Comparison of ENCODE assay signal across 13 mouse cellular contexts in genomic region chr1:167387310-167387709, GRCm38 (mm10). TPM values are rescaled to one million over a fixed set of nuclear protein-coding genes. Genes with fewer than 3 reads are reported as not detected.
DNase-seq lines count a peak whose midpoint lies in the region; ATAC-seq lines count a peak whose summit lies in the region.
"Had no signal": no experiment of that assay in that cellular context is flagged by ENCODE, and none has a peak within 500 bp of the region (broad histone marks: within the 10 kb centered on the region; RNA-seq: fewer than 3 reads in every experiment).

No protein-coding gene starts in this region.

- no peaks in the 10 kb centered on the region for H3K27me3 ChIP-seq in stomach, embryonic 15.5 days (replicated peaks)

- H3K36me3 ChIP-seq in stomach, embryonic 15.5 days, result no peaks in the 10 kb centered on the region
- H3K36me3 ChIP-seq: embryonic facial prominence, embryonic 12.5 days; limb, embryonic 12.5 days had no signal

- no peaks in the 10 kb centered on the region for H3K9me3 ChIP-seq in stomach, embryonic 15.5 days
- H3K9me3 ChIP-seq: embryonic facial prominence, embryonic 12.5 days; limb, embryonic 12.5 days had no signal

- H3K4me3 ChIP-seq in stomach, embryonic 15.5 days (replicated peaks), result no peak overlapping the region
- H3K4me3 ChIP-seq: embryonic facial prominence, embryonic 12.5 days; limb, embryonic 12.5 days had no signal

- WGBS in stomach, embryonic 15.5 days, result 56% methylated on average over 2 of the region's 2 CpGs

- intact Hi-C loops in heart, postnatal 14 days (cut with DNase I), result no loop called here

- H3K9ac ChIP-seq in stomach, embryonic 15.5 days, result no peak overlapping the region
- H3K9ac ChIP-seq: embryonic facial prominence, embryonic 12.5 days; limb, embryonic 12.5 days had no signal

- ATAC-seq in stomach, embryonic 15.5 days (ENCODE audit: insufficient read depth, low FRiP score, low read depth), result no peak
- ATAC-seq: CD4-positive, CD25-positive, alpha-beta regulatory T cell, adult 4 months had no signal

- peak; percentile 84 for DNase-seq in heart, adult 11 months
- DNase-seq in heart, postnatal 14 days, result no peak
- DNase-seq in lung, postnatal 25 days (ENCODE audit: low spot score), result peak; percentile 63
- no peak for DNase-seq in lung, postnatal 14 days
- DNase-seq in gonadal fat pad, adult 2 months (ENCODE audit: low read depth), result peak; percentile 99
- no peak for DNase-seq in embryo, embryonic 11 days
- no peak for DNase-seq in cerebellum, adult 18-20 months
- DNase-seq: cerebellum, adult 11-12 months; heart, postnatal 4 days had no signal

- peak overlapping the region; percentile 63; the same call in 1 of the 2 replicates for H3K27ac ChIP-seq in stomach, embryonic 15.5 days
- H3K27ac ChIP-seq: embryonic facial prominence, embryonic 12.5 days; limb, embryonic 12.5 days had no signal

- H3K4me2 ChIP-seq in stomach, embryonic 15.5 days, result no peak overlapping the region
- H3K4me2 ChIP-seq: embryonic facial prominence, embryonic 12.5 days; limb, embryonic 12.5 days had no signal

- peaks cover 20% of the 10 kb centered on the region for H3K4me1 ChIP-seq in stomach, embryonic 15.5 days
- H3K4me1 ChIP-seq: embryonic facial prominence, embryonic 12.5 days; limb, embryonic 12.5 days had no signal

RNA-seq across cellular contexts. Expression of gene Mgst3, which starts 6.3 kb away (rescaled TPM):
- total RNA-seq in heart, postnatal 14 days (2021), result 100 to 1,000 TPM; 217 to 220 TPM
- 252 and 380 TPM in 2 replicates for polyA plus RNA-seq in gonadal fat pad, adult 2 months (2012; rRNA removed)
- 184 and 224 TPM in 2 replicates for polyA plus RNA-seq in stomach, embryonic 15.5 days (2015; fragmentation: Nextera tagmentation; extraction: Ambion mirVana)

RNA-seq across cellular contexts. Expression of gene Aldh9a1, which starts 37.5 kb away (rescaled TPM):
- 10 to 100 TPM; 25.0 to 30.4 TPM for total RNA-seq in heart, postnatal 14 days (2021)
- 26.5 and 28.1 TPM in 2 replicates for polyA plus RNA-seq in gonadal fat pad, adult 2 months (2012; rRNA removed)
- polyA plus RNA-seq in stomach, embryonic 15.5 days (2015; fragmentation: Nextera tagmentation; extraction: Ambion mirVana), result 77.1 and 92.8 TPM in 2 replicates

Comparison
In these comparisons a context has a peak if more than half of its experiments do, and no peak if none do; other contexts are left out.
1. DNase-seq: peak in heart, adult 11 months (single experiment), lung, postnatal 25 days (single experiment) and gonadal fat pad, adult 2 months (single experiment); none in heart, postnatal 14 days (0 of 2), lung, postnatal 14 days (single experiment), embryo, embryonic 11 days (single experiment) and cerebellum, adult 18-20 months (0 of 2).